In genomic region chr4:41502986-41503412, GRCm38 (mm10) we compare ENCODE assay signal across 8 mouse cellular contexts. TPM values are rescaled to one million over a fixed set of nuclear protein-coding genes. Genes with fewer than 3 reads are reported as not detected.
DNase-seq lines count a peak whose midpoint lies in the region; ATAC-seq and TF ChIP-seq lines count a peak whose summit lies in the region.

AI464131 (minus strand) TSS chr4:41503076.

- H3K4me3 ChIP-seq in ES-E14 (ENCODE audit: insufficient read depth in 1 of 2, low read depth in 1 of 2, low read length in 2 of 2, poor library complexity in 1 of 2, severe bottlenecking in 1 of 2): peak within 1 kb of the TSS; percentile 65 to 78
- H3K4me3 ChIP-seq in forebrain, embryonic 15.5 days: peak within 1 kb of the TSS; percentile 34
- peak within 1 kb of the TSS; percentile 50 for H3K4me3 ChIP-seq in liver, postnatal 0 days (ENCODE audit: low read depth, low read length)
- H3K4me3 ChIP-seq in neural tube, embryonic 14.5 days (ENCODE audit: low read depth, low read length): peak within 1 kb of the TSS; percentile 23

- WGBS in forebrain, embryonic 15.5 days: 1% methylated on average over 18 of the region's 18 CpGs
- 4% methylated on average over 18 of the region's 18 CpGs for WGBS in liver, postnatal 0 days (ENCODE audit: insufficient replicate concordance)
- 2% methylated on average over 18 of the region's 18 CpGs for WGBS in neural tube, embryonic 14.5 days

- TF ChIP-seq CTCF in liver, postnatal 0 days (IDR thresholded peaks at IDR 0.05; ENCODE audit: low read depth): no peak

- peak within 1 kb of the TSS; percentile 53 for H3K9ac ChIP-seq in ES-E14 (ENCODE audit: insufficient read depth, low read depth, low read length, poor library complexity, severe bottlenecking)
- peak within 1 kb of the TSS; percentile 26; the same call in 1 of the 2 replicates for H3K9ac ChIP-seq in forebrain, embryonic 15.5 days (replicated peaks)
- peak within 1 kb of the TSS; percentile 50 for H3K9ac ChIP-seq in liver, postnatal 0 days (replicated peaks)
- no peak within 1 kb of the TSS for H3K9ac ChIP-seq in neural tube, embryonic 14.5 days (replicated peaks; ENCODE audit: low read depth, low read length)

- H3K4me1 ChIP-seq in ES-E14 (ENCODE audit: control insufficient read depth in 2 of 2, insufficient read depth in 2 of 2, low read length in 2 of 2, poor library complexity in 1 of 2): peaks cover 3 to 17% of the 10 kb centered on the region in 2 experiments
- peaks cover 42% of the 10 kb centered on the region for H3K4me1 ChIP-seq in forebrain, embryonic 15.5 days
- H3K4me1 ChIP-seq in liver, postnatal 0 days (ENCODE audit: insufficient read depth): peaks cover 42% of the 10 kb centered on the region
- H3K4me1 ChIP-seq in neural tube, embryonic 14.5 days (ENCODE audit: control insufficient read depth, insufficient read depth, low read length): peaks cover 27% of the 10 kb centered on the region; the same call in 1 of the 2 replicates

- H3K27me3 ChIP-seq in forebrain, embryonic 15.5 days: peaks cover 36% of the 10 kb centered on the region
- peaks cover 54% of the 10 kb centered on the region for H3K27me3 ChIP-seq in liver, postnatal 0 days (ENCODE audit: insufficient read depth, low read length)
- H3K27me3 ChIP-seq in neural tube, embryonic 14.5 days (ENCODE audit: control insufficient read depth, insufficient read depth, low read length): peaks cover 21% of the 10 kb centered on the region

- in situ Hi-C loops in ES-E14 (cut with MboI; ENCODE audit: low sequenced_read_pairs in 2 of 2, unreplicated experiment in 2 of 2): no loop called here

- intact Hi-C loops in heart, postnatal 14 days (cut with DNase I): no loop called here

- H3K27ac ChIP-seq in ES-E14 (ENCODE audit: insufficient read depth, low read depth, low read length, poor library complexity, severe bottlenecking): no peak within 1 kb of the TSS
- no peak within 1 kb of the TSS for H3K27ac ChIP-seq in forebrain, embryonic 15.5 days (replicated peaks)
- no peak within 1 kb of the TSS for H3K27ac ChIP-seq in liver, postnatal 0 days (ENCODE audit: low read depth)
- H3K27ac ChIP-seq in neural tube, embryonic 14.5 days (ENCODE audit: low read depth, low read length): no peak within 1 kb of the TSS

- TF ChIP-seq EP300 in liver, postnatal 0 days (IDR thresholded peaks at IDR 0.05; ENCODE audit: low read depth): no peak

- H3K36me3 ChIP-seq in ES-E14 (ENCODE audit: control insufficient read depth, insufficient read depth, low read length, poor library complexity, severe bottlenecking): no peaks in the 10 kb centered on the region
- no peaks in the 10 kb centered on the region for H3K36me3 ChIP-seq in forebrain, embryonic 15.5 days
- H3K36me3 ChIP-seq in liver, postnatal 0 days (replicated peaks; ENCODE audit: insufficient read depth, low read length): no peaks in the 10 kb centered on the region
- H3K36me3 ChIP-seq in neural tube, embryonic 14.5 days (ENCODE audit: control insufficient read depth, insufficient read depth, low read length): no peaks in the 10 kb centered on the region

- peak; percentile 99 for DNase-seq in ES-E14 (ENCODE audit: low read depth, low spot score)
- DNase-seq in cerebellum, adult 11-12 months: peak; percentile 96
- peak; percentile 97 to 98 for DNase-seq in heart, postnatal 14 days
- DNase-seq in layer of hippocampus, adult 11-12 months (ENCODE audit: low spot score): peak; percentile 95
- DNase-seq in liver, postnatal 0 days: peak; percentile 96
- DNase-seq in testis, postnatal 10 days (ENCODE audit: low spot score): peak; percentile 98

- ATAC-seq in forebrain, embryonic 15.5 days (replicated peaks): peak; percentile 87
- ATAC-seq in liver, postnatal 0 days: peak; percentile 94
- peak; percentile 86 for ATAC-seq in neural tube, embryonic 14.5 days (ENCODE audit: low read depth)

- H3K4me2 ChIP-seq in forebrain, embryonic 15.5 days (replicated peaks): peak within 1 kb of the TSS; percentile 50
- peak within 1 kb of the TSS; percentile 80 for H3K4me2 ChIP-seq in liver, postnatal 0 days (ENCODE audit: low read depth, low read length)
- H3K4me2 ChIP-seq in neural tube, embryonic 14.5 days (ENCODE audit: low read depth, low read length): peak within 1 kb of the TSS; percentile 48

- no peaks in the 10 kb centered on the region for H3K9me3 ChIP-seq in ES-E14 (ENCODE audit: control insufficient read depth, insufficient read depth, low read depth, low read length)
- H3K9me3 ChIP-seq in forebrain, embryonic 15.5 days: no peaks in the 10 kb centered on the region
- H3K9me3 ChIP-seq in liver, postnatal 0 days (ENCODE audit: low read length): no peaks in the 10 kb centered on the region
- no peaks in the 10 kb centered on the region for H3K9me3 ChIP-seq in neural tube, embryonic 14.5 days (ENCODE audit: control insufficient read depth, low read length)

TF ChIP-seq in ES-E14, 5 proteins besides CTCF, POLR2A, EP300 and RAD21:
- TF ChIP-seq HCFC1 (IDR thresholded peaks at IDR 0.05; ENCODE audit: borderline replicate concordance, insufficient read depth, low read length): peak; percentile 94
- TF ChIP-seq CHD2 (IDR thresholded peaks at IDR 0.05; ENCODE audit: low read depth, low read length): 0 out of 2 replicates have a peak, but pooled peaks have one; percentile 32
- TF ChIP-seq ZNF384 (IDR thresholded peaks at IDR 0.05; ENCODE audit: low read depth, low read length): no peak
- no peak for TF ChIP-seq ZC3H11A (IDR thresholded peaks at IDR 0.05; ENCODE audit: borderline replicate concordance, low read depth, low read length)
TF ChIP-seq in ES-E14: peak in this region for 2.

RNA-seq across cellular contexts. Expression of gene AI464131, which starts in this region (rescaled TPM):
- 6.4 and 11.6 TPM in 2 replicates for total RNA-seq in ES-E14 (2012; rRNA removed)
- 2.8 and 3.1 TPM in 2 replicates for polyA plus RNA-seq in forebrain, embryonic 15.5 days (2015; fragmentation: Nextera tagmentation; extraction: Ambion mirVana)
- 10 to 100 TPM; 10.2 to 10.3 TPM for total RNA-seq in heart, postnatal 14 days (2021)
- 1.8 and 2.0 TPM in 2 replicates for polyA plus RNA-seq in liver, postnatal 0 days (2015; fragmentation: Nextera tagmentation; extraction: Ambion mirVana)
- polyA plus RNA-seq in neural tube, embryonic 14.5 days (2014; fragmentation: Nextera tagmentation; extraction: Ambion mirVana): 8.0 and 8.6 TPM in 2 replicates
